Mouse (Mus musculus): ENCODE results near the gene Cdh15. TPM values are rescaled to one million over a fixed set of nuclear protein-coding genes. Genes with fewer than 3 reads are reported as not detected.

Cdh15 gene
- polyA plus RNA-seq, 1 experiment, result 0.05 TPM

DNA sequence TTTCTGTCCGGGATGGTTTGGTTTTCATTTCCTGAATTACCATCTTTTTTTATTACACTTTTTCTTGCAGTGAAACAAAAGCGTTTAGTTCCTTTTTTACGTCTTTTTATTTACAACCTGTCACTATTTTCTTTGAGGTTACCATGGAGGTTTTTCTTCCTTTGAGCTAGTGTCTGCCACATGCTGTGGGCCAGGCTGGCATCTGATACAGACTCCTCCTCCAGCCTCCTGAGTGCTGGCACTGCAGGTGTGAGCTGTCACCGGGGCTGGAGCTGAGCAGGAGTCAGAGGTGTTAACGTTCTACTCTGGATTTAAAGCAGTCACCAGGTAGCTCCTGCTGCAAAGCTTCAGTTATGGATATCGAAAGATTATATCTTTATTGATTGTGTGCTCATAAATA is 25.4 kb downstream of the Cdh15 start:
- DNase-seq (ENCODE audit: low read depth, low spot score), result no peak
- WGBS, result 20% methylated on average over 6 of the region's 6 CpGs

DNA sequence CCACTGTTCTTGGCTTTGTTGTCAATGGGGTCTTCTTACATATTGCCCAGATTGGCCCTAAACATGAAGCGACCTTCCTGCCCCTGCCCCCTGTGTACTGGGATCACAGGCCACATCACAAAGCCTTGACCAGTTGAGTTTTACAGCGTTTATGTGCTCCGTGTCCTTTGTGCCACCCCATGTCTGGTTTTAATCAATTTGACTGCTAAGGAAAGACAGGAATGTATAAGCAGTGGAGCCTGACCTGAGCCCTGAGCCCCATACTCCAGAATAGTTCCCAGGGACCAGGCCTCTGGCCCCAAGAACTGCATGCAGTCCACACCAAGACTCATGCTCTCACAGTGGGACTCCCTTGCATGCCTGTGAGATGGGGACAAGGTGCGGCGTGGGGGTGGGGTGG is 27.4 kb downstream of the Cdh15 start:
- DNase-seq (ENCODE audit: low read depth, low spot score), result no peak
- WGBS, result 72% methylated on average over 5 of the region's 5 CpGs

DNA sequence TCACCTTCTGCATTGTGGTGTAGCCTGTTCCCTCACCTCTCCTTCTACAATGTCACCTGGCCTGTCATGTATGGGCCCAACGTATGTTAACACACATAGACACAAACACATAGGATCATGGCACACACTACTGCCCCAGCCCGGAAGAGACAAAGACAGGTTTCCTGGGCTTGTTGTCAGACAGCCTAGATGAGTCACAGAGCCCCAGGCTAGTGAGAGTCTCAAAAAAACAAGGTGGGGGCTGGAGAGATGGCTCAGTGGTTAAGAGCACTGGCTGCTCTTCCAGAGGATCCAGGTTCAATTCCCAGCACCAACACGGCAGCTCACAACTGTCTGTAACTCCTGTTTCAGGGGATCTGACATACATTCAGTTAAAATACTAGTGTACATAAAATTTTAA is 30.5 kb downstream of the Cdh15 start:
- DNase-seq (ENCODE audit: low read depth, low spot score), result no peak
- 86% methylated on average over 3 of the region's 3 CpGs for WGBS

DNA sequence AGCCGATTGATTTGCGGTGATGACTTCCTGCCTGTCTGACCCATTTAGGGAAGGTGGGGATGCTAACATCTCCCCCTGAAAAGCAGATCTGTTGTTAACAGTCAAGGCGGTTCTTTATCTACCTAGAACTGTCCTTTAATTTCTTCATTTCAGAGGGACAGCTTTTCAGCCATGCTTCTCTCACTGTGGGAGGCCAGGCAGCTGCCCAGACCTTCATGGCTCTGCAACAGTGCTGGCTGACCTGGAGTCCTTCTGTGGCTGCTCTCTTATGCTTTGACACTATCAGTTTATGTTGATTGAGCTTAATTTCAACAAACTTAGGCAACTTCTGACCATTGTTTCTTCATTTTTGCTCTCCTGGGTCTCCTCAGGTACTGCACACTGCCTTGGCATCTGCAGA is 32.5 kb downstream of the Cdh15 start:
- 57% methylated on average over 3 of the region's 3 CpGs for WGBS
- no peak for DNase-seq (ENCODE audit: low read depth, low spot score)

DNA sequence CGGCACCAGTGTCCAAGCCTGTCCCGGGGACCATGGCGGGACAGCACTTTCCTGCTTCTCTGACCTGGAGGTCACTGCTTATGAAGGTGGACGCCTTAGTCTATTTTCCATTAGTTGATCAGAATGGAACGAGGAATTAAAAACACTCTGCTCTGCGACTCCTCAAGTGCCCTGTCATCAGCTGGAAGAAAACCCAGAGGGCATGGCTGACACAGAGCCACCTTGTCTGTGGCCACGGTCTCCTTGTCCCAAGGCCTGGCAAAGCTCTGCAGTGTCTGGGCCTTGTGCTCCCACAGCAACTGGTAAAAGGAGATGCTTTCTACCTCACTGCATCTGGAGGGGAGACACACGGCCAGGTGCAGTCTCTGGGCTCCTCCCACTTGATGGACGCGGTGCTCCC is 35.9 kb downstream of the Cdh15 start:
- no peak for DNase-seq (ENCODE audit: low read depth, low spot score)
- 87% methylated on average over 10 of the region's 10 CpGs for WGBS

DNA sequence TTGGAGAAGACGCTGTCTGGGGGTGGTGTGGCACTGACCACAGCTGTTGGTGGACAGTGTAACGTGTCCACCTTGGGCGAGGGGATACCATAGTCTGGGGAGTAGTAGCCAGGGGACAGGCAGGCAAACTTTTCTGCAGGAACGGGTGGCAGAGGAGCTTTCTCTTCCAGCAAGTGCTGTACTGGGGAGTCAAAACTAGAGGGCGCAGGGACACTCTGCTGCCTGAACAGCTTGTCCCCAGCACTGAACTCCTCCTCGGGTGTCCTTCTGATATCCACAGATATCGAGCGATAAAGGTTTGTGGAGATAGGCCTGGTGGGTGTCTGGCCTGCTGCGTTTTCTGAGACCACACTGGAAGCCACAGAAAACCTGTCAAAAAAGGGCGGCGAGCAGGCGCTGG is 43.7 kb downstream of the Cdh15 start:
- DNase-seq (ENCODE audit: low read depth, low spot score), result no peak
- 86% methylated on average over 12 of the region's 12 CpGs for WGBS

DNA sequence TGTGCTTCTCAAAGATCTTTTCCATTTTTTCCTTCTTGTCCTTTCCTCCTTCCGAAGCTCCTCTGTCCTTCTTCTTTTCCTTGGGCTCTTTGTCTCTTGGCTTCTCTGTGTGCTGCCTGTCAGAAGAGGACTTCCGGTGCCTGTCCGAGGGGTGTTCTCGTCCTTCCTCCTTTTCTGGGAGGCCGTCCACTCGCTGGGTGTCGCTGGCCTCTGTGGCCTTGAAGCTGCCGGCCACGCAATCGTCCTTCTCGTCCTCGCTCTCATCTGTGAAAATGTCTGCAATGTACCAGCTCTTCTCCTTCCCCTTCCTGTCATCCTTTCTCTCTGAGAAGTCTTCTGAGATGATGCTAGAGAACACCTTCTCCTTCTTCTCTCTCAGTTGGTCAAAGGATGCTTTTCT is 45.7 kb downstream of the Cdh15 start:
- 83% methylated on average over 12 of the region's 12 CpGs for WGBS
- DNase-seq (ENCODE audit: low read depth, low spot score), result no peak

DNA sequence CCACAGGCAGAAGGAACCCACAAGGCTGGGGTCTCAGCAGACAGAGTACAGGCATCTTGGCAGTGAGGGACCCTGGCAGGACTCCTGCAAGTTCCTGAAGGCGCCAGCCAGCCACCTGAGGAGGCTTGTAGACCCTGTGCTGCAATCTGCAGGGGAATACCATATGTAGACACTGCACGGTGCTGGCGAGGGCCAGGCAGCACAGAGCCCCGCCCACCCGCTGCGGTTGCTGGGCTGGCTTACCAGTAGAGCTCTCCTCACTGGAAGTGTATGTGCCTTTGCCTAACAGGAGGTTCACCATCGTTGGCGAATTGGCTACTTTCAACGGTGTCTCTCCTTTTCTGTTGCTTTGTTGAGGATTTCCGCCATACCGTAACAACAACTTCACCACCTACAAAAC is 48.6 kb downstream of the Cdh15 start:
- no peak for DNase-seq (ENCODE audit: low read depth, low spot score)
- 92% methylated on average over 11 of the region's 11 CpGs for WGBS

DNA sequence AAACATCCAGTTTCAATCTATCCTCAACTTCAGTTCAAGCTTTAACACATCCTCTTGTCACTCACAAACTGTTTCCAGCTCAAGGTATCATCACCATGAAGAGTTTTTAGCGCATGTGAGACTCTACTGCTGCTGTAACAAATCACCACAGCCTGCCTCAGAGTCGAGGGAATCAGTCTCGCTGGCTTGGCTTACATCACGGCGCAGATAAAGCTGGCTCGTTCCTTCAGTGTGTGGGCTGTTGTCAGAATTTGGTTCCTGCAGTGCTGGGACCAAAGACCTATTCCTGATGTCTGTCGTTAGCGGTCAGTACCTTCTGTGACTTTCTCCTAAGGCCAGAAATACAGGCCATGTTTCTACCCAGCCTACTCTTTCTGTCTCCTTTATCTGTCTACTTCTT is 49.4 kb downstream of the Cdh15 start:
- WGBS, result 91% methylated on average over 8 of the region's 8 CpGs

DNA sequence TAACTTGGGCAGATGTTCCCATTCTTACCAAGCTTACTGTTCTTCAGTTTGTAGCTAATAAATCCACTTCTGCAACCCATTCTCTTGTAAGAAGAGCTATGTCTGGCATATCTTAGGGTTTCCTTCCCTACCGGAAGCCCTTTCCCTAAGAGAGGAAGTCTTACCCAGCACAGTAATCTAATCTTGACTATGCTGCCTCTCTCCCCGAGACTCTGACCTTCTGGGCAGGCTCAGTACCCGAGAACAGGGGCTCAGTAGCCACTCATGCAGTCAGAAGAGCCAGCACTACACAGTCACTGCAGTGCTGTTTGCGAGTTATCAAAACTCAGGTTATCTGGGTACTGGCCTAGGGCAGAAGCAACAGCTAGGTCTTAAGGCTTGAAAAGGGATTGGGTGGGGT is 50.3 kb downstream of the Cdh15 start:
- no peak for DNase-seq (ENCODE audit: low read depth, low spot score)

More for the DNA sequence above, 49.4 kb downstream of the Cdh15 start:
- no peak for DNase-seq (ENCODE audit: low read depth, low spot score)

DNA sequence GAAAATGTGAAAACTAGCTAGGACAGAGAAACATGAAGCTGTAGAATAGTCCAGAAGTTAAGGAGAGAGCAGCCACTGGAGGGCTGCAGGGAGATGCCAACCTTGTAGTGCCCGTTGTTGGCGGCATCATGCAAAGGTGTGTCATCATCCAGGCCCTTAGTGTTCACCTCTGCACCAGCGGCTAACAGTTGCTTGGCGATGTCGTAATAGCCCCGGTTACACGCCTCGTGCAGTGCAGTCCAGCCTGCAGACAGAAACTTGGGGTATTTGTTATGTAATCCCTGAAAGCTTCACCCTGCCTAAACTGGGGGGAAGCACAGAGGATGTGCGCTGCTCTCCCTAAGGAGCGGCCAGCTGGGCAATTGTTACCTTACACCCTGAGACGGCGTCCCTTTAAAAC is 50.7 kb downstream of the Cdh15 start:
- 76% methylated on average over 12 of the region's 12 CpGs for WGBS
- DNase-seq (ENCODE audit: low read depth, low spot score), result no peak

More for the DNA sequence above, 50.3 kb downstream of the Cdh15 start:
- 80% methylated on average over 4 of the region's 4 CpGs for WGBS

DNA sequence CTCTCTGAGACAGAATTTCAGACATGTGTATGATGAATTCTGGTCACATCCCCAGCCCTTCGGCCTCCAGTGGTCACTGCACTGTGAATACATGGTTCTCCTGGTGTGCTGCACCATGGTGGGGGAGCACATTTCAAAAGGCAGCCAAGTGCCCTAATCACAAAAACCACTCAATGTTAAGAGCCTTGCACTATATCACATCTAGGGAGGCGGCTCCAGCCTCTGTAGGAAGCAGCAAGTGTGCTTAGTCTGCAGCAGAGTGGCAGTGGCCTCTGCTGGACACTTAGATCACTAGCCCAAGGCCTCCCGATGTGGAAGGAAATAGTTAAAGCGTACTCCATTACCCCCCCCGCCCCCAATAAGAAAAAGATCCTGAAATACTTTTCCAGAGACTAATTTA is 51.3 kb downstream of the Cdh15 start:
- 84% methylated on average over 5 of the region's 5 CpGs for WGBS
- no peak for DNase-seq (ENCODE audit: low read depth, low spot score)

DNA sequence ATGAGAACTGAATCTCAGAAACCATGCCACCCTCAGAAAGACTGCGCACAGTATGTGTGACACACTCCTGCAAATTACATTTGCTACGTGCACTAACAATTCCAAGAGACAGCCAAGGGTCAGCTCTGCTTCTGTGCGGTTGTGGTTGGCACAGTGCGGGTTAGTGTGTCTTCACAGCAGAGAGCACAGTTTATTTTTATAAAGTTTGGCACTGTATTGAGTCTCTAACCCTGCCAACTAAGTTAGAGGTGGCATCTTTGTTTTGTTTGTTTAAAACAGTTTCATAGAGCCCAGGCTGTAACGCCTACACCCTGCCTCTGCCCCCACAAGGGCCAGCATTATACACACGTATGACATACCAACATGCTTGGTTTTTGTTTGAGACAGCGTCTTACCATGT is 53.7 kb downstream of the Cdh15 start:
- DNase-seq (ENCODE audit: low read depth, low spot score), result no peak
- WGBS, result 63% methylated on average over 7 of the region's 7 CpGs

DNA sequence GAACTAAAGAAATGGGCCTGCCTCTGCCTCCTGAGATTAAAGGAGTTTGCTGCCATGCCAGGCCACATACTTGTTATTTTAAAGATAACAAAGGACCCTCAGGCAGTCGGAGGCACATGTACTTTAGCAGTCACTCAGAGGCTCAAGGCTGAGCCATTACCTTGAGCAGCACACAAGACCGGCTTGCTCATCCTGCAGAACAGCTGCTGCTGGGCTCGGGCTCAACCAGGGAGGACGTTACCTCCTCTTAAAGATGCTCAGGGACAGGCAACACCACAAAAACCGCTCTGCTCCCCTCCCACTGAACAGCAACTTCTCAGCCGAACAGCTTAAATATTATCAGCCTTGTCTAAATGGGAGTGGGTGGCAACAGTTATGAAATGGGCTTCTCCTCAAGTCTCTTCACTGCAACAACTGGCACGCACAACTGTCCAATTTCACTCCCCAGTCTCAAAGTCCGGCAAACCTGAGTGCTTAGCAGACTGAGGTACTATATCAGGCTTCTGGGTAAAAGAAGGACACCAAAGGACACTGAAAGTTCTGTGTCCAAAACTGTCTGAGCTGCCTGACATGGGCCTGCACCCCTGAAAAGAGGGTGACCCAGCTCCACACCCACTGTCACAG is 54.2 kb downstream of the Cdh15 start:
- no peak for DNase-seq (ENCODE audit: low read depth, low spot score)
- 79% methylated on average over 8 of the region's 8 CpGs for WGBS

DNA sequence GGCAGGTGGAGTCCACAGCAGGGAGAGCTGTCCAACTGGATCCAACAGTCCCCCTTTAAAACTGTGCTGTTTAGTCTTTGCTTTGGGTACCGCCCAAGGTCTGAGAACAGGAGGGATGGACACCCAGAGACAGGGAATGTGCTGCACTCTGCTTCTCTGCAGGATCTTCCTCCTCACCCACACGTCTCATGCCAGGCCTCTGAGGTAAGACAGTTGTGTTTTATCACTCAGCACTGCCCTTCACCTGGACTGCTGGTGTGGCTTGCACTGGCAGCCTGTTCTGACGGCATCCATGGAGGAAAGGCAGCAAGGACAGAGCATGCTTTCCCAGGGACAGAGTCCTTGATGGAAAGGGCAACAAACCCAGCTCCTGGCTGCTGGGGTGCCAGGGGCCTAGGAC is 54.8 kb downstream of the Cdh15 start:
- DNase-seq (ENCODE audit: low read depth, low spot score), result no peak
- WGBS, result 47% methylated on average over 3 of the region's 3 CpGs

DNA sequence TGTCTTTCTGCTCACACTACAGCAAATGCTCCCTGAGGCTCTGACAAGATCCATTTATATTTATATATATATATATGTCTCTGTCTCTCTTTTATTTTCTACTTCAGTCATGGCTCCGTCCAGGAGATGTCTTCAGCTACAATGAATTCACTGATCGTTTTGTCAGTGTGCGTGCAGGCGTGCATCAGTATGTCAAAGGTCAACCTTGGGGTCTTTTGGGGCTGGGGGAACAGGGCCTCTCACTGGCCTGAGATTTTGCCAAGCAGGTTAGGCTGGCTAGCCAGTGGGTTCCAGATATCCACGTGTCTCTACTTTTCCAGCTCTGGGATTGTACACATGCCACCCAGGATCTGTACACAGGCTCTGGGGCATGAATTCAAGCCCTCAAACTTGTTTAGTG is 55.2 kb downstream of the Cdh15 start:
- no peak for DNase-seq (ENCODE audit: low read depth, low spot score)
- whole genome bisulfite sequencing, result 85% methylated on average over 5 of the region's 5 CpGs

DNA sequence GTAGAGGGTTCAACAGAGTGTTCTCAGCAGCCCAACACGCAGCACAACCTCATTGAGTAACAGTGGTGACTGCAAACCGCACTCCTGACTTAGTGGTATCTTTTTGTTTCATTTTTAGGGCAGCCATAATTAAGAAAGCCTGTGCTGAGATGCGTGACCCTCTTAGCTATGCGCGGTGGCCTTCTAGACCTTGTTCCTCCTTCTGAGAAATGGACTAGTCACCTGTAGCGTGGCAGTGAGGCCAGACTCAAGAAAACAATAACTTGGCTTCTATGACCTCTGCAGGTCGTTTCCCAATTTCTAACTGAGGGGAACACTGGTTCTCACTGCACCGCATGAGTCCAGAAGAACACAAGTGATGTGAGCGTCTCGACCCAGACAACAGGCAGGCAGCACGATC is 56.7 kb downstream of the Cdh15 start:
- 84% methylated on average over 11 of the region's 11 CpGs for WGBS
- no peak for DNase-seq (ENCODE audit: low read depth, low spot score)

DNA sequence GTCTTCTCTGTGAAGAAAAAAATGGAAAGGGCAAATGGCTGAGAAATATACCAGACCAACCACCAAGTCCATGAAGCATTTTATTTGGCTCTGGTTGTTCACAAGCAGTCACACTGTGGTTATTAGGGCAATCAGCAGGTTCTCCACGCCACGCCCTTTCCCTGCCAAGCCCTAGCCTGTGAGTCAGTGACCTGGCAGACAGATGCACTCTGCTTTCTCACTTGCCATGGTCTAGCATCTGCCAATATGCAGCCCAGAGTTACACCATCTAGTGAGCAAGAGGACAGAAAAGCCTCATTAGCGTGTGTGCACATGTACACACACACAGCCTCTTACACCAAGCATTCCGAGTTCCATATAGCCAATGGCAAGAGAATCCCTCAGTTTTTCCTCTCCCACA is 57.6 kb downstream of the Cdh15 start:
- WGBS, result 34% methylated on average over 4 of the region's 4 CpGs
- peak; percentile 70 for DNase-seq (ENCODE audit: low read depth, low spot score)

DNA sequence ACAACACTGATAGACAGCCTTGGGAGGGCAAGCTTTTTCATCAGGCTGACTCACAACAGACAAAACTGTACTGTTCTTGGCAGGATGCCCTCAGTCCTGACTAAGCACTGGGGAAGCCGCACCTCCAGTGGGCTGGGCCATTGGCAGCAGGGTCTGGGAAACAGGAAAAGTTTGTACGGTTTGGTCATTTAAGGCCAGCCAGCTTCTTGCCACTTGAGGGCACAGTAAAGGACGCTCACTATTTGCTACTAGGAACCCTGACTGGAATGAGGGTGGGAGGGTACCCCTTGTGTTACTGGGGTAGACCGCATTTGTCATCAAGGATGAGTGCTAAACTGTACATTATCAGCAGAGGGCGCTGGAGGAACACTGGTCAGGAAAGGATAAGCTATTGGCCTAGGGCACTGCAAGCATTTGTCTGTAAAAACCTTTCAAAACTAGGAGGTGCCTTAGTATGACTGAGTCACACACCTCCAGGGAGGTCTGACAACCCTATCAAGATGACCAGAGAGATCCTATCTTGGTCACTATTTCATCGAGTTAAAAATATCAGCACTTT is 58.8 kb downstream of the Cdh15 start:
- WGBS, result 4% methylated on average over 6 of the region's 6 CpGs

DNA sequence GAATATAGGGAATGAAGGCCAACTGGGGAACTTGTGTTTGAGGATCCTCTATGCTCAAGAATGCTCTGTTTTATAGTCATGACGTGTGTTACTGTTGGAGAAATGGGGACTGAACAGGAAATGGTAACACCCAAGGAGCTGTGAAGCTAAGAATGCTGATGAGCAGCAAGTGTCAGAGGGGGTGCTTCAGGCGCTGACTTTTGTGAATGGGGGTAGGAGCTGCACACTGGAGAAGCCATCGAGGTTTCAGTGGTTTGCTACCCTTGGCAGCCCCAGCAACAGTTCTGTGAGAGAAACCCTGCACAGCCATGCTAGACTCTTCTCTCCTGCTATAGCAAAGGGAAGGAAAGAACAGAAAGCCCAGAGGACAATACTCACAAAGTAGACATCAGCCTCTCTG is 64.4 kb downstream of the Cdh15 start:
- DNase-seq (ENCODE audit: low read depth, low spot score), result no peak
- WGBS, result 64% methylated on average over 3 of the region's 3 CpGs

More for the DNA sequence above, 58.8 kb downstream of the Cdh15 start:
- DNase-seq (ENCODE audit: low read depth, low spot score), result peak; percentile 96

DNA sequence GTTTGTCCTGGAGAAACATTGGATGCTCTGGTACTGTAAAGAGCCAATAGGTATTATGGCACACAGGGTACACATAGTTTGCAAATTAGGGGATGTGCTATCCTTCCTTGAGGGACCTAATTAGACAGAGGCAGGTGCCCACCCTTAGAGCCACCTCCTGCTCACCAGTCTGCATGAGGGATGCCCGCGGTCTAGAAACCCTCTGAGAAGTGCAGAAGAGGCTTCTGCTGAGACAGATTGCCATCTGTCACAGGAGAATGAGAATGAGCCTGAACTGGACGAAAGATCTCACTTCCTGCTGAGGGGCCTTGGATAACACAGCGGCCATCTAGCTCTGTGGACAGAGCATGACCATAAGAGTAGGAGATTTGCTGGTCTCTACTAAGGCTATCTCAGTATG is 65.1 kb downstream of the Cdh15 start:
- WGBS, result 88% methylated on average over 4 of the region's 4 CpGs

DNA sequence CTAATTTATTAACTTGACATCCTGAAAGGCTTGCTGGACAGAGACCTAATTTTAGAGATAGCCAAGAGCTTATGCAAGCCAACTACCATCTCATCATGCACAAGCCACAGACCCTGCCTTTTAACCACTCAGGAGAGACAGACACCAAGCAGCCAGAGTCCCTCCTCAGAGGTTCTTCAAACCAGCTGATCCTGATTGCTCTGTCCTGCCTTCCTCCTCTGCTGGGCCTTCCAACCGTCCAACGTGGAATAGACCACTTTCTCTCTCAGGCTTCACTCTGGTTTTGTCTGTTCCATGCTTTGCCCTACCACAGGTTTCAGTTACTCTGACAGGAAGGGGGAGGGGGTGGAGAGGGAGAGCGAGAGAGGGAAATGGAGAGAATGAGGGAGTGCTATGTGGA is 69.0 kb downstream of the Cdh15 start:
- 50% methylated on average over 3 of the region's 3 CpGs for WGBS
- no peak for DNase-seq (ENCODE audit: low read depth, low spot score)

More for the DNA sequence above, 65.1 kb downstream of the Cdh15 start:
- DNase-seq (ENCODE audit: low read depth, low spot score), result no peak

Data from large intestine, adult 2 months (tissue).